Mouse (Mus musculus) embryonic facial prominence, embryonic 13.5 days (tissue): ENCODE measurements at regions not wholly inside any gene's neighbourhood (a gene's known extent, or its start where the extent isn't known, plus 50 kb on each side); places are given as distances from the start of the nearest gene placed in this dataset.

Source experiments
- ATAC-seq: fragments of 200-750 bp; cut with Nextera tagmentation; 2 replicates; pipeline ENCODE4 v1.8.0; 2017; ENCODE audit warnings: low read depth; ENCODE audit not compliant: insufficient number of reproducible peaks, insufficient read depth, low FRiP score, low TSS enrichment
- H3K27ac ChIP-seq: fragments of 300-500 bp; sonication (generic); 2 replicates; pipeline ENCODE4 v1.5.1; 2015; ENCODE audit warnings: moderate library complexity, mild to moderate bottlenecking, inconsistent platforms
- H3K27me3 ChIP-seq: fragments of 300-500 bp; sonication (generic); 2 replicates; pipeline ENCODE4 v1.6.1; 2015; ENCODE audit warnings: mild to moderate bottlenecking, inconsistent platforms
- H3K36me3 ChIP-seq: fragments of 300-500 bp; sonication (generic); 2 replicates; pipeline ENCODE4 v1.6.1; 2015; ENCODE audit warnings: mild to moderate bottlenecking, inconsistent platforms
- H3K4me1 ChIP-seq: fragments of 300-500 bp; sonication (generic); 2 replicates; pipeline ENCODE4 v1.6.1; 2015; ENCODE audit warnings: inconsistent platforms
- H3K4me2 ChIP-seq: fragments of 300-500 bp; sonication (generic); 2 replicates; pipeline ENCODE4 v1.6.1; 2015; ENCODE audit warnings: moderate library complexity, mild to moderate bottlenecking, inconsistent platforms
- H3K4me3 ChIP-seq: fragments of 300-500 bp; sonication (generic); 2 replicates; pipeline ENCODE4 v1.5.1; 2015; ENCODE audit warnings: mild to moderate bottlenecking, inconsistent platforms
- H3K9ac ChIP-seq: fragments of 300-500 bp; sonication (generic); 2 replicates; pipeline ENCODE4 v1.6.1; 2015; ENCODE audit warnings: mild to moderate bottlenecking, inconsistent platforms
- H3K9me3 ChIP-seq: fragments of 300-500 bp; sonication (generic); 2 replicates; pipeline ENCODE4 v1.6.1; 2016; ENCODE audit warnings: inconsistent platforms
- WGBS: fragments of 180-500 bp; shearing (Covaris S2); methylation state at CpG from one replicate; pipeline ENCODE4 v1.1.7; 2015; ENCODE audit warnings: mixed read lengths; 5-methylcytosine and 5-hydroxymethylcytosine counted together

DNA sequence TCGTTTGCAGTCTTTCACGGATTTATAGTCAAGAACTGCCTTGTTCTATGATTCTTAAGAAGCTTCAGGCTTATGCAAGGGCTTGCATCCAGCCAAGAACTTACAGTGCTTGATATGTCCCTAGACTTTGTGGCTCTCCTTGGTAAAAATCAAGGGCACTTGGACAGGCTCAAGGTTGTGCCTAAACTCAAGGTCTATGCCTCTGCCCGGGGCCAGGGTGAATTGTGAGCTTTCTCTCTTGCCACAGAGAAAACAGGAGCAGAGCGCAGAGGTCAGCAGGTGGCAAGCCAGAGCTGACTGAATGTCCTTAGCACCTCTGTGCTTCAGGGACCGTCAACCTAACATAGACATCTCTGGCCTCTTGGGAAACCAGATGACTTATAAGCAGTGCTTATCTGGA, 413.2 kb downstream of the Ate1 start:
- Histone ChIP-seq H3K27ac (peak overlapping the region; percentile 69), H3K4me3 (no peak overlapping the region), H3K9me3 (no peaks in the 10 kb centered on the region), H3K27me3 (no peaks in the 10 kb centered on the region), H3K9ac (no peak overlapping the region), H3K4me1 (peaks cover 10% of the 10 kb centered on the region; the same call in 1 of the 2 replicates), H3K36me3 (no peaks in the 10 kb centered on the region), H3K4me2 (no peak overlapping the region)
- WGBS = 57% methylated on average over 5 of the region's 5 CpGs
- ATAC-seq = no peak

GRCm38 (mm10) chr7:130108362-130108761, 411.8 kb downstream of the Ate1 start:
- ATAC-seq = no peak
- Histone ChIP-seq H3K36me3 (no peaks in the 10 kb centered on the region), H3K27me3 (no peaks in the 10 kb centered on the region), H3K9ac (no peak overlapping the region), H3K27ac (peak overlapping the region; percentile 57; the same call in 1 of the 2 replicates), H3K4me2 (no peak overlapping the region), H3K4me1 (peaks cover 10% of the 10 kb centered on the region; the same call in 1 of the 2 replicates), H3K9me3 (no peaks in the 10 kb centered on the region), H3K4me3 (no peak overlapping the region)
- 81% methylated on average over 17 of the region's 17 CpGs for WGBS
